Mouse (Mus musculus): ENCODE measurements around the gene Abhd16a.

Abhd16a gene

GRCm38 (mm10) chr17:35088825-35089644 lies at the start of gene Abhd16a:
Gene Abhd16a, plus strand, starts transcription at chr17:35089263.
- DNase-seq (ENCODE audit: low read depth): peak; percentile 97

- no peak for DNase-seq (ENCODE audit: low read depth)
Observed at GRCm38 (mm10) chr17:35043794-35044193, 45.3 kb upstream of the Abhd16a start.

- no peak for DNase-seq (ENCODE audit: low read depth)
Observed at GRCm38 (mm10) chr17:35044904-35045806, 43.9 kb upstream of the Abhd16a start.

- no peak for DNase-seq (ENCODE audit: low read depth)
Observed at GRCm38 (mm10) chr17:35045807-35046680, 43.0 kb upstream of the Abhd16a start.

GRCm38 (mm10) chr17:35046681-35047455 lies 42.2 kb upstream of the Abhd16a start, which contains the start of gene Msh5:
Gene Msh5, minus strand, starts transcription at chr17:35046745.
- DNase-seq (ENCODE audit: low read depth): peak; percentile 98

- DNase-seq (ENCODE audit: low read depth): peak; percentile 27
Observed at GRCm38 (mm10) chr17:35047688-35048087, 41.4 kb upstream of the Abhd16a start.

GRCm38 (mm10) chr17:35048149-35048931 lies 40.7 kb upstream of the Abhd16a start:
- peak; percentile 75 for DNase-seq (ENCODE audit: low read depth)

GRCm38 (mm10) chr17:35048932-35049440 lies 40.1 kb upstream of the Abhd16a start:
- DNase-seq (ENCODE audit: low read depth): peak; percentile 31

- peak; percentile 53 for DNase-seq (ENCODE audit: low read depth)
Observed at GRCm38 (mm10) chr17:35049561-35050016, 39.5 kb upstream of the Abhd16a start, which contains the start of gene Clic1. Gene Clic1, plus strand, starts transcription at chr17:35049966.

- peak; percentile 70 for DNase-seq (ENCODE audit: low read depth)
Observed at GRCm38 (mm10) chr17:35050126-35050750, 38.8 kb upstream of the Abhd16a start.

- DNase-seq (ENCODE audit: low read depth): peak; percentile 80
Observed at GRCm38 (mm10) chr17:35051156-35052086, 37.6 kb upstream of the Abhd16a start.

GRCm38 (mm10) chr17:35052271-35052798 lies 36.7 kb upstream of the Abhd16a start:
- no peak for DNase-seq (ENCODE audit: low read depth)

GRCm38 (mm10) chr17:35055691-35056495 lies 33.2 kb upstream of the Abhd16a start:
- no peak for DNase-seq (ENCODE audit: low read depth)

GRCm38 (mm10) chr17:35057090-35057489 lies 32.0 kb upstream of the Abhd16a start:
- no peak for DNase-seq (ENCODE audit: low read depth)

- no peak for DNase-seq (ENCODE audit: low read depth)
Observed at GRCm38 (mm10) chr17:35058316-35058715, 30.7 kb upstream of the Abhd16a start.

- peak; percentile 90 for DNase-seq (ENCODE audit: low read depth)
Observed at GRCm38 (mm10) chr17:35058911-35059892, 29.9 kb upstream of the Abhd16a start, which contains the start of gene Ddah2. Gene Ddah2, plus strand, starts transcription at chr17:35059035.

All from naive thymus-derived CD4-positive, alpha-beta T cell, adult 2 months (primary cell).